In the genomic region with DNA sequence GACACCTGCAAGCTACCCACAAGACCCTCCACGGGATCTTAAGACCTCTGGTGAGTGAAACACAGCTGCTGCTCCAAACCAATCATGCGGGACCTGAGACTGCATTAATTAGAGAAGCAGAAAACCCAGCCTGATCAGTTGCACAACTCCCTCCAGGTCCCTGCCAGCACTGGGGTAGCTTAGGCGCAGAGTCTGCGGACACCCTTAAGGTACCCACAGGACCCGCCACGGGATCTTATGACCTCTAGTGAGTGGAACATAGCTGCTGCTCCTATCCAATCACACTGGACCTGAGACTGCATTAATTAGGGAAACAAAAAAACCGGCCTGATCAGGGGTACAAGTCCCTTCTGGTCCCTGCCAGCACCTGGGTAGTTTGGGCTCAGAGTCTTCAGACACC, we compare ENCODE assay signal across 27 mouse cellular contexts.
"Had no signal": no experiment of that assay in that cellular context is flagged by ENCODE, and none has a peak within 500 bp of the region (broad histone marks: within the 10 kb centered on the region; RNA-seq: fewer than 3 reads in every experiment).

No protein-coding gene starts in this region.

- H3K4me3 ChIP-seq: gastrocnemius, adult 2 months; heart, adult 2 months; heart, embryonic 13.5 days; heart, embryonic 15.5 days; hindbrain, embryonic 10.5 days; hindbrain, embryonic 12.5 days; intestine, embryonic 15.5 days; layer of hippocampus, adult 2 months; left cerebral cortex, adult 2 months; limb, embryonic 10.5 days; limb, embryonic 12.5 days had no signal

- H3K9ac ChIP-seq: heart, embryonic 13.5 days; heart, embryonic 15.5 days; hindbrain, embryonic 12.5 days; hindbrain, embryonic 14.5 days; intestine, embryonic 15.5 days; limb, embryonic 12.5 days had no signal

- H3K27ac ChIP-seq: gastrocnemius, adult 2 months; heart, adult 2 months; heart, embryonic 13.5 days; heart, embryonic 15.5 days; hindbrain, embryonic 10.5 days; hindbrain, embryonic 12.5 days; hindbrain, embryonic 14.5 days; intestine, embryonic 15.5 days; kidney, postnatal 0 days; layer of hippocampus, adult 2 months; left cerebral cortex, adult 2 months; limb, embryonic 10.5 days; limb, embryonic 12.5 days had no signal

- H3K36me3 ChIP-seq: heart, embryonic 13.5 days; heart, embryonic 15.5 days; hindbrain, embryonic 10.5 days; hindbrain, embryonic 12.5 days; intestine, embryonic 15.5 days; limb, embryonic 10.5 days; limb, embryonic 12.5 days had no signal

- H3K4me2 ChIP-seq: heart, embryonic 11.5 days; heart, embryonic 13.5 days; heart, embryonic 15.5 days; hindbrain, embryonic 12.5 days; hindbrain, embryonic 14.5 days; intestine, embryonic 15.5 days; limb, embryonic 12.5 days; liver, embryonic 11.5 days had no signal

- H3K9me3 ChIP-seq: heart, embryonic 13.5 days; heart, embryonic 15.5 days; hindbrain, embryonic 10.5 days; hindbrain, embryonic 12.5 days; intestine, embryonic 15.5 days; limb, embryonic 10.5 days; limb, embryonic 12.5 days had no signal

- ATAC-seq: forebrain, embryonic 16.5 days; hindbrain, embryonic 16.5 days; inflammation-experienced regulatory T-cells, adult 6 months; intestine, embryonic 15.5 days; intestine, postnatal 0 days had no signal

- H3K4me1 ChIP-seq: heart, embryonic 13.5 days; heart, embryonic 15.5 days; hindbrain, embryonic 10.5 days; hindbrain, embryonic 12.5 days; intestine, embryonic 15.5 days; limb, embryonic 10.5 days; limb, embryonic 12.5 days had no signal

- H3K27me3 ChIP-seq: heart, embryonic 13.5 days; heart, embryonic 15.5 days; hindbrain, embryonic 12.5 days; intestine, embryonic 15.5 days; limb, embryonic 12.5 days had no signal

- DNase-seq: gastrocnemius, adult 2 months; gastrocnemius, postnatal 10 days; gastrocnemius, postnatal 25 days; heart, adult 2 months; heart, postnatal 4 days; kidney, adult 18-20 months; kidney, adult 8-10 months; kidney, postnatal 14 days; kidney, postnatal 4 days; liver had no signal
